Mouse (Mus musculus) B cell, adult 62 days (primary cell): Measurements from ENCODE around the gene Nxph3. TPM values are rescaled to one million over a fixed set of nuclear protein-coding genes. Genes with fewer than 3 reads are reported as not detected.

Experiments
- total RNA-seq: library from RNA; stranded (reverse); gene quantifications from 4 replicates; pipeline ENCODE4 v1.2.4, GENCODE M21; 2023

The Nxph3 gene
- not detected in 4 replicates for total RNA-seq

GRCm38 (mm10) chr11:95514298-95514861 lies at the start of gene Nxph3:
Gene Nxph3, minus strand, starts transcription at chr11:95514570.

Other genes with a start within 250 kb of the Nxph3 start
- 115 to 133 TPM (median 124 TPM) in 4 replicates for gene Kat7, start 204.3 kb downstream of the Nxph3 start, total RNA-seq
- 56.1 to 70.4 TPM (median 63.3 TPM) in 4 replicates for gene Fam117a, start 177.6 kb downstream of the Nxph3 start, total RNA-seq
- 64.8 to 73.8 TPM (median 71.9 TPM) in 4 replicates for gene Slc35b1, start 129.9 kb downstream of the Nxph3 start, total RNA-seq
- 106 to 124 TPM (median 112 TPM) in 4 replicates for gene Spop, start 100.5 kb downstream of the Nxph3 start, total RNA-seq
- gene Ngfr, start 73.2 kb upstream of the Nxph3 start, total RNA-seq, result 6.1 to 6.7 TPM (median 6.5 TPM) in 4 replicates
- gene Phb, start 152.4 kb upstream of the Nxph3 start, total RNA-seq, result 29.9 to 52.8 TPM (median 40.3 TPM) in 4 replicates
- 57.0 to 59.9 TPM (median 58.5 TPM) in 4 replicates for gene Zfp652, start 198.1 kb upstream of the Nxph3 start, total RNA-seq
- 2.8 to 3.3 TPM (median 3.0 TPM) in 4 replicates for gene B130006D01Rik, start 209.0 kb upstream of the Nxph3 start, total RNA-seq